Mouse (Mus musculus): ENCODE results near the gene Med12l. TPM values are rescaled to one million over a fixed set of nuclear protein-coding genes. Genes with fewer than 3 reads are reported as not detected.

Med12l gene
- polyA plus RNA-seq, 1 experiment from 2014 or later = 3.6 TPM

DNA sequence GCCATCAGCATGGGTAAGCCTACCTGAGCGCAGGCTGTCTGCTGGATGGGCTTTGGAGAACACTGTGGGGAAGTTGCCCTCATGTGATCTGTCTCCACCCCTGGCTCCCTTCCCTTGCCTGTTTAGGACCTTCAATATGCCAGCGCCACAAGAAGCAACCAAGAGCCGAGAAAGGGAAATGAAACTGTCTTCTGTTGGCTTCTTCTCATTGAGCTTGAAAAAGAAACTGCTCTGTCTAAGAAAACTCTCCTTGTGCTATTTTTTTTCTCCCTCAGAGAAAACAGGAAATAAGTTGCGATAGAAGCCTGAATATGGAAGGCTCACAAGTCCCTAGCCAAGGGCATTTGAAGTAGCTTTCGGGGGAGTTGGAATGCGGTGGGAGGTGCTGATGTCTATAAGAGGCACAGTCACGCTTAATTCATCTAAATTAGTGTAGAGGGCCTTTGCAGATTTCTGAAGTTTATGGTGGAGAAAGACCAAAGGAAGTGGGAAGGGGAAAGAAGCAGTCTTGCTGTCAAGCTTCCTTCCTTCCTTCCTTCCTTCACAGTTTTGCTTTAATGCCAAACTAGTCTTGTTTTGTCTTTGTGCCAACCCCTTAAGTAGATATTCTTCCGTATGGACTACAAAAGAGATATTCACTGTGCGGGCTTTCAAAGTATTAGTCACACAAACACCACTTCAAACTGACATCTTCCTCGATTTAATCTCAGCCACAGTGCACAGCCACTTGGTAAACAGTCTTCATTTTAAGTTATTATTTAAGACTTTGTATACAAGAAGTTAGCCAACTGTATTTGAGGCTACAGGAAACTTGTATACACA lies 223.3 kb downstream of the Med12l start:
- 44% methylated on average over 10 of the region's 10 CpGs for WGBS
- Histone ChIP-seq H3K9ac (no peak overlapping the region), H3K4me1 (no peaks in the 10 kb centered on the region), H3K27me3 (no peaks in the 10 kb centered on the region), H3K9me3 (no peaks in the 10 kb centered on the region), H3K27ac (no peak overlapping the region), H3K4me3 (no peak overlapping the region), H3K4me2 (replicated peaks) (no peak overlapping the region), H3K36me3 (no peaks in the 10 kb centered on the region)
- ATAC-seq (ENCODE audit: insufficient number of reproducible peaks, insufficient read depth, low FRiP score, low TSS enrichment) = no peak

DNA sequence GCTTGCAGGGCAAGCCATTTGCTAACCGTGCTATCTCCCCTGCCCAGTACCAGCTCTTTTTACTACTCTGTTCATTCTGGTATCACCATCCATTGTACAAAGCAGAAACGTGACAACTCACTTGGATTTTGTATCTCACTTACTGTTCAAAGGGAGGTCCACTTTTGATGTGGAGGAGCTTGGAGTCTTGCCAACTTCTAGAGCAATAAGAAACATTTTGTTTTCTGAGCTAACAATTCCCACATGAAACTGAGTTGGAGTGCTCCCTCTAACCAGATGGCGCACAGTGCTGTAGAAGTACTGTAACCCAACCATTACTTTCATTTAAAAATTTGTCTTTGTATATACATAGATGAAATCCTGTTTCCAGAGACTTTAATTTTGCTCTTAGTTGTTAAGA lies 225.3 kb downstream of the Med12l start:
- Histone ChIP-seq H3K27ac (no peak overlapping the region), H3K9ac (no peak overlapping the region), H3K4me1 (no peaks in the 10 kb centered on the region), H3K27me3 (no peaks in the 10 kb centered on the region), H3K4me3 (no peak overlapping the region), H3K9me3 (no peaks in the 10 kb centered on the region), H3K36me3 (no peaks in the 10 kb centered on the region), H3K4me2 (replicated peaks) (no peak overlapping the region)
- no peak for ATAC-seq (ENCODE audit: insufficient number of reproducible peaks, insufficient read depth, low FRiP score, low TSS enrichment)
- WGBS = 58% methylated on average over 3 of the region's 3 CpGs

DNA sequence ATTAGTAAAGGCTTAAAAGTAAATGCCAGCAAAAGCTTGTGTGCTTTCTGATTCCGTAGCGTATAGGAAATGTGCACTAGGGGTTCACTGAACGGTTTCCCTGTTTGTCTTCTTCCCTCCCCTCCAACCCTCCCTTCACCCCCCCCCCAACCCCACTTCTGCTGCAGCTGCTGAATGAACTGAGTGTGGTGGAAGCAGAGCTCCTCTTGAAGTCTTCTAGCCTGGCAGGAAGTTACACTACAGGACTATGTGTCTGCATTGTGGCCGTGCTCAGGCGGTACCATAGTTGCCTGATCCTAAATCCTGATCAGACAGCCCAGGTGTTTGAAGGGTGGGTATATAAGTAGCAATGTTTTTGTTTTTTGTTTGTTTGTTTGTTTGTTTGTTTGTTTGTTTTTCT lies 229.3 kb downstream of the Med12l start:
- Histone ChIP-seq H3K36me3 (no peaks in the 10 kb centered on the region; the same call in 1 of the 2 replicates), H3K4me3 (no peak overlapping the region), H3K4me1 (no peaks in the 10 kb centered on the region), H3K27me3 (no peaks in the 10 kb centered on the region), H3K9me3 (no peaks in the 10 kb centered on the region), H3K4me2 (replicated peaks) (no peak overlapping the region), H3K27ac (no peak overlapping the region), H3K9ac (no peak overlapping the region)
- no peak for ATAC-seq (ENCODE audit: insufficient number of reproducible peaks, insufficient read depth, low FRiP score, low TSS enrichment)
- WGBS = 58% methylated on average over 5 of the region's 5 CpGs

DNA sequence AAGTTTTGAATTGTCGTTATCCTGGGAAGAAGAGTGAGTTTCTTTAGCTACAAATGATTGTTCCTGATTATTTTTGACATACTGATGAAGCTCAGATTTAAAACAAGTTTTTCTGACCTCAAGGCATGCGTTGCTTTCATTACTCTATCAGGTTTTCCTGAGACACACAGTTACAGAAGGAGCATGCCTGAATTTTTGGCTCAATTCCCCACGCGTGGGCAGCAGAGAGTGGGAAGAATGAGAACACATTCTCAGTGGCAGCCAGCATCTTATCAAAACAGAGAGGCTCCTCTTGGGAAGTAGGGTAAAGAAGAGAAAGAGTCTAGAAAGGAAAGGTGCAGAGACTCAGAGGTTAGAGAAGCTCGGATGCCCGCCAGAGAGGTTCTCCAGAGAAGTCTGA lies 237.8 kb downstream of the Med12l start:
- Histone ChIP-seq H3K27ac (no peak overlapping the region), H3K36me3 (no peaks in the 10 kb centered on the region), H3K27me3 (no peaks in the 10 kb centered on the region), H3K4me2 (replicated peaks) (no peak overlapping the region), H3K9me3 (no peaks in the 10 kb centered on the region), H3K4me1 (no peaks in the 10 kb centered on the region), H3K4me3 (no peak overlapping the region), H3K9ac (no peak overlapping the region)
- WGBS = 60% methylated on average over 6 of the region's 6 CpGs
- no peak for ATAC-seq (ENCODE audit: insufficient number of reproducible peaks, insufficient read depth, low FRiP score, low TSS enrichment)

DNA sequence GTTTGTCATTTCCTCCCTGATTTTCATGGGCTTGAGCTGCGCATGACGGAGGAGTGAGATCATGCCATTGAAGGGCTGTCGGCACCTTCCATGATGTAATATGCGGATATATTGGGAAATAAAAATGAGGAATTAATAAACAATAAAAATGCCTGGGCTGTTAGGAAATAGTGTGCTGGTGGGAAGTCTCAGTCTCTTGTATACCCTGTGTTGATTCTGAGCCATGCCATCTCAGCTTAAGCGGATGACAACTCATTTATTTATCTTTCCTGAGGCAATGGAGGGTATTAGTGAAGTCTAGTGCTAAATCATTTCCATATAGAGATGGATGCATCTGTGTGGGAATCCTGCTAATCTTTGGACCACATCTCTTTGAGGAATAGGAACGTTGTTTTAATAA lies 242.4 kb downstream of the Med12l start:
- Histone ChIP-seq H3K9ac (no peak overlapping the region), H3K4me1 (no peaks in the 10 kb centered on the region), H3K4me2 (replicated peaks) (no peak overlapping the region), H3K4me3 (no peak overlapping the region), H3K27me3 (no peaks in the 10 kb centered on the region), H3K36me3 (no peaks in the 10 kb centered on the region), H3K27ac (no peak overlapping the region), H3K9me3 (no peaks in the 10 kb centered on the region)
- 79% methylated on average over 6 of the region's 6 CpGs for WGBS
- no peak for ATAC-seq (ENCODE audit: insufficient number of reproducible peaks, insufficient read depth, low FRiP score, low TSS enrichment)

DNA sequence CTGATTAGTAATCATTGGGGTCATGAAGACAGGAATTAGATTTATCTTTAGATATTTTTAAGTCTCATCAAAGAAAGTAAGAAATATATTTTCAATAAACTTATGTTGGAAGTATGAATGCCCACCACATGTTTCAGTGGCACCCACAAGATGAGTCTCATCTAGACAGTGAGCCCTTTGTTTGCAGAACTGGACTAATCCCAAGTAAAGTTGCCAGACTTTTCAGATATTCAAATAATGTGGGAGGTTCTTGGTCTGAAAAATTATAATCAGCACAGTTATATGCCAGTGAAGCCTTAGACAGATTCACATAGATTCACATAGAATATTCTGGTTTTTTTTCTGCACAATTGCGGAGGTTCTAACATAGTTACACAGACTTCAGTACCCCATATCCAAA lies 244.8 kb downstream of the Med12l start:
- Histone ChIP-seq H3K36me3 (no peaks in the 10 kb centered on the region), H3K4me1 (no peaks in the 10 kb centered on the region), H3K9ac (no peak overlapping the region), H3K9me3 (no peaks in the 10 kb centered on the region), H3K4me3 (no peak overlapping the region), H3K27ac (no peak overlapping the region), H3K4me2 (replicated peaks) (no peak overlapping the region), H3K27me3 (no peaks in the 10 kb centered on the region)
- WGBS = 93% methylated on average over 1 of the region's 1 CpGs
- ATAC-seq (ENCODE audit: insufficient number of reproducible peaks, insufficient read depth, low FRiP score, low TSS enrichment) = no peak

DNA sequence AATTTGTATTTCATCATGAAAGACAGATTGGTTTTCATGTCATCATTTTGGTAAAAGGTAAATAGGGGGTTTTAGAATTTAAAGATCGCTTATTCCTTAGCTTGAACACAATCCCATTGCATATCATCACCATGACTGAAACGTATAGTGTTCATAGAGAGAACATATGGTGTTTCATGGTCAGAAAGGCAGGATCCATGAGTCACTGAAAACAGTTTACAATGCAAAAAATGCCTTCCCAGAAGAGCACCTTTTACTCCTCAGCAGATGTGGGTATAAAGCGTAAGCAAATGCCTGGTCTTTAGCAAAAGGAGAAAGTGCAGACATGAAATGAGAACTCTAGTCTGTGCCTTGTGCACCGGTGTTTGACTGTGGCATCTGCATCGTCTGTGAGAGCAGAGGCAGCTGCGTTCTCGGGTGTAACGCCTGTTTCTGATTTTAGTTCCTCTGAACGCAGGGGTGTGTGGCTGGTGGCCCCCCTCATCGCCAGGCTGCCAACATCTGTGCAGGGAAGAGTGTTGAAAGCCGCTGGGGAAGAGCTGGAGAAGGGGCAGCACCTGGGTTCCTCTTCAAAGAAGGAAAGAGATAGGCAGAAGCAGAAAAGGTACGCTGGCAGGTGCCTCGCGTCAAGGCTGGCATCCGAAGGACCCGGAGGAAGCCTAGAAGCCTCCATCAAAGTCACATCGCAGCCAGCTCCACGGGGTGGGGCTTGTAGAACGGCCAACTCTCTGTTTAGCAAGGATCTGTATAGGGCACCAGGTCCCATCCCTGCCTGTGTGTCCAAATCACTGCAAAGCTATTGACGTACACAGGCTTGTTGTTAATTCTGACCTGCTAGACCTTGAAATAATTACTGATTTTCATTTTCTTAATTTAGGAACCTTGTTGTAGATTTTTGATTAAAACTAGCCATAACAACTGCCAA lies 252.4 kb downstream of the Med12l start:
- Histone ChIP-seq H3K4me3 (no peak overlapping the region), H3K4me2 (replicated peaks) (no peak overlapping the region), H3K27me3 (no peaks in the 10 kb centered on the region), H3K27ac (no peak overlapping the region), H3K36me3 (no peaks in the 10 kb centered on the region), H3K9ac (no peak overlapping the region), H3K4me1 (peaks cover 6% of the 10 kb centered on the region; the same call in 1 of the 2 replicates), H3K9me3 (no peaks in the 10 kb centered on the region)
- ATAC-seq (ENCODE audit: insufficient number of reproducible peaks, insufficient read depth, low FRiP score, low TSS enrichment) = no peak
- 52% methylated on average over 20 of the region's 20 CpGs for WGBS

DNA sequence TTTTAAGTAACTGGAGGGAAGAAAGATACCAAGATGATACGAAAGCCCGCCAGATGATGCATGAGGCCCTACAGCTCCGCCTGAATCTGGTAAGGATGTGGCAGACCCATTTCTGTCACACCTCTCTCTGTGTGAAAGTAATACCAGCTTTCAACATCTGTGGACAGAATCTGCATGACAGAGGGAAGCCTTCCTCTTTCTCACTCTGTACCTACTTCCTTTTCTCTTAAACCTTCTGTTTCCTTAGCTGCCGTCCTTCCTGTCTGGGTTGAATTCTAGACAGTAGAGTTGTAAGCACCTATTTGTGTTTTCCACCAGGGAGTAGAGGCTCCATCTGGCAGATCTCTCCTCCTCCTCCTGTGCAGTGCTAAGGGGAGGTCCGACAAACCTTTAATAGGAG lies 255.1 kb downstream of the Med12l start:
- H3K36me3 ChIP-seq = no peaks in the 10 kb centered on the region
- no peak overlapping the region for H3K9ac ChIP-seq

DNA sequence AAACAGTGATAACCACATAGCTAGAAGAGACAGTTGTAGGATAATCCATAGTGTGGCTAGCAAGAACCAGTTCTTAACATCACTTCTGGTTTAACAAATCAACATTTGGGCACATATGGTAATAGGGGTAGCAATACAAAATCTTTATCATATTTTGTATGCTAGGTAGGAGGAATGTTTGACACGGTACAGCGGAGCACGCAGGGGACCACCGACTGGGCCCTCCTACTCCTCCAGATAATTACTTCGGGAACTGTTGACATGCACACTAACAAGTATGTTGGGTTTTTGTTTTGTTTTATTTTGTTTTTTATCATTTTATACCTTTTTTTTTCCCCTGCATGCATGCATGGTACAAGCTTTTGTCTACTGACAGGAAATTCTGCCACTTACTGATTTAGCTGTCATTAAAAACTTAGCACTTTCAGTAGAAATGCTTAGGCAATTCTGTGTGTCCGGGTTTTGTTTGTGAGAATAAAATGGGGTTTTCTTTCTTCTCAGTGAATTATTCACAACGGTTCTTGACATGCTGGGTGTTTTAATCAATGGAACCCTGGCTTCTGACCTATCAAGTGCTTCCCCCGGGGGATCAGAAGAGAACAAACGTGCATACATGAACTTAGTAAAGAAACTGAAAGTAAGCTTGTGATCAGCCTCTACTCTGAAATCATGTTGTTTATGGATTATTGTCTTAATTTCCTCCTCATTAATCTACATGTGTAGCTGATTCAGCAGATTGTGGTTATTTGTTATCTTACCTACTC lies 256.3 kb downstream of the Med12l start:
- H3K4me3 ChIP-seq = no peak overlapping the region
- no peak for ATAC-seq (ENCODE audit: insufficient number of reproducible peaks, insufficient read depth, low FRiP score, low TSS enrichment)
- no peak overlapping the region for H3K27ac ChIP-seq
- 56% methylated on average over 9 of the region's 9 CpGs for WGBS
- H3K27me3 ChIP-seq = no peaks in the 10 kb centered on the region
- H3K9ac ChIP-seq = no peak overlapping the region
- H3K36me3 ChIP-seq = no peaks in the 10 kb centered on the region
- peaks cover 6% of the 10 kb centered on the region; the same call in 1 of the 2 replicates for H3K4me1 ChIP-seq
- H3K9me3 ChIP-seq = no peaks in the 10 kb centered on the region
- no peak overlapping the region for H3K4me2 ChIP-seq (replicated peaks)

More for the DNA sequence above, 255.1 kb downstream of the Med12l start:
- Histone ChIP-seq H3K27me3 (no peaks in the 10 kb centered on the region), H3K27ac (no peak overlapping the region), H3K9me3 (no peaks in the 10 kb centered on the region), H3K4me3 (no peak overlapping the region), H3K4me1 (peaks cover 6% of the 10 kb centered on the region; the same call in 1 of the 2 replicates), H3K4me2 (replicated peaks) (no peak overlapping the region)
- no peak for ATAC-seq (ENCODE audit: insufficient number of reproducible peaks, insufficient read depth, low FRiP score, low TSS enrichment)
- WGBS = 62% methylated on average over 5 of the region's 5 CpGs

DNA sequence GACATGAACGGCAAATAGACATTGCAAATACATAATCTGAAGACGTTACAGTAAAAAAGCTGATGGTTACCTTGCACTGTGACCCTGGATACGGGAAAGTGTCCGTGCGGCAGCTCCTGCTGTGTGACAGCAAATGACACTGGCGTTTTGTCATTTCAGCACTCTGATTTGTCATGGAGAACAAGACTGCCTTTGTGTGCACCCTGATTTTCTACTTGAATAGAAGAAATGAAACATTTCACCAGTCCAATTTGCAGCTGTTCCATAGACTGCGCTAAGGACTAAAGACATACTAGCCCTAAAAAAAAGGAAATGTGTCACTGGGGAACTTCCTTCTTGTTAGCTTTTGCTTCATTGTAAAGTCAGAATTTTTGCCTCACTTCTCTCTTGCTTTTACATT lies 257.1 kb downstream of the Med12l start, which contains the start of gene P2ry12:
P2ry12 (minus strand) TSS at position 168 of the 400 bp plus-strand sequence.
- Histone ChIP-seq H3K27ac (no peak within 1 kb of the TSS), H3K9me3 (no peaks in the 10 kb centered on the region), H3K9ac (no peak within 1 kb of the TSS), H3K4me1 (peaks cover 6% of the 10 kb centered on the region; the same call in 1 of the 2 replicates), H3K4me2 (replicated peaks) (no peak within 1 kb of the TSS), H3K27me3 (no peaks in the 10 kb centered on the region), H3K4me3 (no peak within 1 kb of the TSS), H3K36me3 (no peaks in the 10 kb centered on the region)
- ATAC-seq (ENCODE audit: insufficient number of reproducible peaks, insufficient read depth, low FRiP score, low TSS enrichment) = no peak
- WGBS = 22% methylated on average over 7 of the region's 7 CpGs

DNA sequence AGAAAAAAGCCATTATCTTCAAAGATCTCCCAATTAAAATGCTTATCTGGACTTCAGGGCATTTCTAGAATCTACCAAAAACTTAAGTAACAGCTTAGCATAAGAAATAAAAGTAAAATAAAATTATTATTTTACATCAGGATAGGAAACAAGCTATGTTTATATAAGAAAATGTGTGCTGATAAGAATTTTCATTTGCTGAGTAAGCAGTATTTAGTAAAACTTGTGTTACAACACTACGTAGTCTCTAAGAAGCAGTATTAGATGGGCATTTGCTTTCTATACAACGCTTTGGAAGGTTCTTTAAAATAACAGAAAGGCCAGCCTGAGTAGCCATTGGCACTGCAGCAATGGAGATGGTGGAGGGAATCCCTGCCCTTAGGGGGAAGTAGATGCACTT lies 257.8 kb downstream of the Med12l start:
- Histone ChIP-seq H3K4me1 (no peaks in the 10 kb centered on the region; the same call in 1 of the 2 replicates), H3K4me2 (replicated peaks) (no peak overlapping the region), H3K27ac (no peak overlapping the region), H3K36me3 (no peaks in the 10 kb centered on the region), H3K4me3 (no peak overlapping the region), H3K9me3 (no peaks in the 10 kb centered on the region), H3K9ac (no peak overlapping the region), H3K27me3 (no peaks in the 10 kb centered on the region)
- ATAC-seq (ENCODE audit: insufficient number of reproducible peaks, insufficient read depth, low FRiP score, low TSS enrichment) = no peak
- whole genome bisulfite sequencing = 92% methylated on average over 2 of the region's 2 CpGs
